Mouse (Mus musculus): ENCODE data around the gene N4bp2l2.

- TF ChIP-seq POLR2A (IDR thresholded peaks at IDR 0.05; ENCODE audit: borderline replicate concordance, insufficient read depth, low read length) (no peak), CTCF (IDR thresholded peaks at IDR 0.05; ENCODE audit: borderline replicate concordance, insufficient read depth, low read depth, low read length) (no peak)
Measured at GRCm38 (mm10) chr5:150560851-150561250, 105.1 kb downstream of the N4bp2l2 start.

All from cerebellum, adult 2 months (tissue).